24 mouse cellular contexts compared by ENCODE assay signal in the genomic region with DNA sequence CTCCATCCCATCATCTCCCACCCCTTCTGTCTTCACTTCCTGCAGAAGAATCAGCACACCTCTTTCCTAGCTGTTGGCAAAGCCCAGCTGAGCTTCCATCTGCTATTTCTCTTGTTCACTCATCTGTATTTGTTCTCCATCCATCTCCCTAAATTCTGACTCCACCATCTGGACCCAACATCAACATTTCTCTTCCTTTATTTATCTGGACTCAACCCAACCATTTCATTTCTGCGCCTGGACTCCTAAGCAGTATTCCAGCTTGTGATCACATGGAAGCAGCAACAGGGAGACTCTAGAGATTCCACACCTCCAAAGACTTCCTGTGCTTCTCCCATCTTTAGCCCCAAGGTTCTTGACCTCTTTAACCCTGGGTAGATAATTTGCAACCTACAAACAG.
"Had no signal": no experiment of that assay in that cellular context is flagged by ENCODE, and none has a peak within 500 bp of the region (broad histone marks: within the 10 kb centered on the region; RNA-seq: fewer than 3 reads in every experiment).

No protein-coding gene starts in this region.

- H3K4me2 ChIP-seq: kidney, embryonic 15.5 days; limb, embryonic 12.5 days; liver, embryonic 11.5 days; lung, embryonic 15.5 days; midbrain, embryonic 12.5 days; midbrain, embryonic 15.5 days; neural tube, embryonic 13.5 days had no signal

- H3K4me3 ChIP-seq: kidney, embryonic 15.5 days; left cerebral cortex, adult 2 months; limb, embryonic 12.5 days; lung, embryonic 15.5 days; midbrain, embryonic 12.5 days; midbrain, embryonic 15.5 days; myocyte; neural tube, embryonic 13.5 days had no signal

- DNase-seq: kidney, adult 2 months; kidney, postnatal 14 days; kidney, postnatal 4 days; layer of hippocampus, adult 9-11 months; layer of hippocampus, postnatal 36 days; liver, postnatal 0 days; lung, postnatal 10 days; lung, postnatal 4 days; retina, postnatal 1 day; right cerebral cortex, postnatal 25 days; spleen, adult 18-20 months; thymus, adult 18-20 months; thymus, postnatal 36 days had no signal

- H3K9me3 ChIP-seq: kidney, embryonic 15.5 days; limb, embryonic 12.5 days; lung, embryonic 15.5 days; midbrain, embryonic 12.5 days; neural tube, embryonic 13.5 days had no signal

- H3K9ac ChIP-seq: kidney, embryonic 15.5 days; limb, embryonic 12.5 days; liver, embryonic 14.5 days; liver, postnatal 0 days; lung, embryonic 15.5 days; midbrain, embryonic 12.5 days; midbrain, embryonic 15.5 days; neural tube, embryonic 13.5 days had no signal

- ATAC-seq: intestine, postnatal 0 days; liver, postnatal 0 days; midbrain, embryonic 15.5 days had no signal

- H3K36me3 ChIP-seq: kidney, embryonic 15.5 days; limb, embryonic 12.5 days; lung, embryonic 15.5 days; midbrain, embryonic 12.5 days; midbrain, embryonic 15.5 days; neural tube, embryonic 13.5 days had no signal

- H3K27me3 ChIP-seq: kidney, embryonic 15.5 days; limb, embryonic 12.5 days; lung, embryonic 15.5 days; midbrain, embryonic 12.5 days; midbrain, embryonic 15.5 days; neural tube, embryonic 13.5 days had no signal

- H3K4me1 ChIP-seq: kidney, embryonic 15.5 days; limb, embryonic 12.5 days; lung, embryonic 15.5 days; midbrain, embryonic 15.5 days; neural tube, embryonic 13.5 days had no signal

- H3K27ac ChIP-seq: kidney, embryonic 15.5 days; left cerebral cortex, adult 2 months; limb, embryonic 12.5 days; liver, embryonic 14.5 days; lung, embryonic 15.5 days; midbrain, embryonic 12.5 days; midbrain, embryonic 15.5 days; neural tube, embryonic 13.5 days had no signal
